Mouse (Mus musculus): Measurements from ENCODE around the gene Ncoa1. TPM values are rescaled to one million over a fixed set of nuclear protein-coding genes. Genes with fewer than 3 reads are reported as not detected.

Ncoa1 gene
- total and polyA plus RNA-seq, 3 experiments: 4.1 to 55.7 (median 12.6) TPM

DNA sequence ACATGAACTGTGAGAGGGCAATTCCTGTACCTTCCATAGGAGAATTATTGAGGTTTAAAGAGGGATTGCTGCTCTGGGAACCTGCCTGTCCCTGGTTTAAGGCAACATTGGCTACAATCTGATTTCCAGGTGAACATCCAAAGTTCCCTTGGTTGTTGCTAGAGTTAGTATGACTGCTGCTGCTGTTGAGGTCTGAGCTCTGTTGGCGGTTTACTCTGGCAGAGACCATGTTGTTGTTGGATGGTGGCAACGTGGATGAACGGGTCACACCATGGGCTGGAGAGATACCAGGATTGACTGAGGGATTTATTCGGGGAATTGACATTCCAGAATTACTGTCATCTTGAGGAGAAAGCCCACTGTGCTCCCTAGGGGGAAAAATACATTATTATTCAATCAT is 181.1 kb downstream of the Ncoa1 start:
- H3K9me3 ChIP-seq (replicated peaks): no peaks in the 10 kb centered on the region
- ATAC-seq (ENCODE audit: extremely low read depth, insufficient number of reproducible peaks, low FRiP score, poor library complexity, severe bottlenecking) (no peak), DNase-seq (ENCODE audit: low spot score) (no peak)
- TF ChIP-seq TAL1 (conservative IDR thresholded peaks at IDR 0.05; ENCODE audit: low read depth, low read length): no peak
- TF ChIP-seq GATA1 (IDR thresholded peaks at IDR 0.05; ENCODE audit: borderline replicate concordance, low read length): no peak
- no peak for TF ChIP-seq GATA2 (IDR thresholded peaks at IDR 0.05; ENCODE audit: borderline replicate concordance, low read depth, low read length)
- no peak for TF ChIP-seq POLR2AphosphoS5 (IDR thresholded peaks at IDR 0.05; ENCODE audit: insufficient replicate concordance, low read depth, low read length)
- no peak for TF ChIP-seq CTCF (IDR thresholded peaks at IDR 0.05; ENCODE audit: low read depth, low read length)
- no peaks in the 10 kb centered on the region for H3K27me3 ChIP-seq (ENCODE audit: insufficient read depth, low read length)
- H3K36me3 ChIP-seq (replicated peaks): peaks cover 13% of the 10 kb centered on the region
- no peak overlapping the region for H3K4me3 ChIP-seq (ENCODE audit: low read depth, low read length)
- H3K4me1 ChIP-seq (ENCODE audit: insufficient read depth, low read depth, low read length): no peaks in the 10 kb centered on the region

DNA sequence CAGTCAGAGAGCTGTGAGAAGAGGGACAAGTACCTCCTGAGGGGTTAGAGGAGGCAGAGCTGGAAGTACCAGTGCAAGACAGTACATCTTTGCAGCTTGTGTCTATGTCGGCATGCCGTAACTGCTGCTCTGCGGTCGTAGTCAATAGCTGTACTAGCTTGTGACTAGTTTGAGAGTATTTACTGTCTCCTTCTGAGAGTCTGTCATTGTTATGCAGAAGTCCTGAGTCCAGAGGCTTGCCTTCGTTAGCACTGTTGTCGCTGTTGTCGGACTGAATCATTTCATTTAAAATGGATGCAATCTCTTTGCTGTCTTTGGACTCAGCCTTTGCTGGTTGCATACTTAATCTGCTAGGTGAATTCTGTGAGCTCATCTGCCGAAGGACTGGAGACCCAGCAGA is 181.7 kb downstream of the Ncoa1 start:
- Histone ChIP-seq H3K4me3 (ENCODE audit: low read depth, low read length) (no peak overlapping the region), H3K9me3 (replicated peaks) (no peaks in the 10 kb centered on the region), H3K36me3 (replicated peaks) (peaks cover 18% of the 10 kb centered on the region), H3K4me1 (ENCODE audit: insufficient read depth, low read depth, low read length) (no peaks in the 10 kb centered on the region), H3K27me3 (ENCODE audit: insufficient read depth, low read length) (no peaks in the 10 kb centered on the region)
- no peak for TF ChIP-seq GATA2 (IDR thresholded peaks at IDR 0.05; ENCODE audit: borderline replicate concordance, low read depth, low read length)
- no peak for TF ChIP-seq POLR2AphosphoS5 (IDR thresholded peaks at IDR 0.05; ENCODE audit: insufficient replicate concordance, low read depth, low read length)
- no peak for TF ChIP-seq GATA1 (IDR thresholded peaks at IDR 0.05; ENCODE audit: borderline replicate concordance, low read length)
- TF ChIP-seq CTCF (IDR thresholded peaks at IDR 0.05; ENCODE audit: low read depth, low read length): no peak
- TF ChIP-seq TAL1 (conservative IDR thresholded peaks at IDR 0.05; ENCODE audit: low read depth, low read length): no peak
- ATAC-seq (ENCODE audit: extremely low read depth, insufficient number of reproducible peaks, low FRiP score, poor library complexity, severe bottlenecking): no peak
- no peak for DNase-seq (ENCODE audit: low spot score)

DNA sequence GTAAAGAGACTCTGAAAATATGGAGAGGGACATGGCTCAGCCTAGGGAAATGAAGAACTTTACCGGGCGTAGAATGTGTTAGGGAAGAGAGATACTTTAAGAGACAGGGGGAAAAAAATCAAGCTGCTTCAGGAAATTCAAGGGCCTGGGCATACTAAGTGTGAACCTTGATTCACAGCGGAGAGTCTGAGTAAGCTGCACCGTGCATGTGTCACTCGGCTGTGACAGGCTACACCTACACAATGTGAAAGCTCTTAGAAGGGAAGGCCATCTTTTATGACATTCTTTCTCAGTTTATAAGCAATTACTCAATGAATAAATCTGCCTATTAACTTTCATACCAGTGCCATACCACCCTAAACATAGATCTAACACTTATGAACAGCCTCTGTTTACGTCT is 183.2 kb downstream of the Ncoa1 start:
- no peaks in the 10 kb centered on the region for H3K4me1 ChIP-seq (ENCODE audit: insufficient read depth, low read depth, low read length)
- H3K27me3 ChIP-seq (ENCODE audit: insufficient read depth, low read length): no peaks in the 10 kb centered on the region
- peaks cover 25% of the 10 kb centered on the region for H3K36me3 ChIP-seq (replicated peaks)
- no peak overlapping the region for H3K4me3 ChIP-seq (ENCODE audit: low read depth, low read length)
- TF ChIP-seq GATA1 (IDR thresholded peaks at IDR 0.05; ENCODE audit: borderline replicate concordance, low read length): no peak
- ATAC-seq (ENCODE audit: extremely low read depth, insufficient number of reproducible peaks, low FRiP score, poor library complexity, severe bottlenecking) (no peak), DNase-seq (ENCODE audit: low spot score) (no peak)
- H3K9me3 ChIP-seq (replicated peaks): no peaks in the 10 kb centered on the region

DNA sequence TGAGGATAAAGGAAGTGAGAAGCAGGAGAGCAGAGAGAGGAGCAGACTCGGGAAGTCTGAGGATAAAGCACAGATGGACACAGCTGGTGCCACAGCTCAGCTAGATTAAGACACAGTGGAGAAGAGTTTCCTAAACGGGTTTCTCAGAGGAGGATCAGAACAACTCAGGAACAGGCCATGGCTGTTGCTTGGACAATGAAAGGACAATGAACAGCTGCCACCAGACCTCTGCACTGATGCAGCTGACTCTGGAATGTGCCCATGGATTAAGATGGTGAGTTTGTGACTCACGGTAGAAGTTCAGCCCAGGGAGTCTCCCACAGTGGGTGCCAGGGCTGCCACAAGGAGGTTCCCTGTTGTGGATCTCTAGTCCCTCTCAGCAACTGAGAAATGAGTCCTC is 191.8 kb downstream of the Ncoa1 start:
- TF ChIP-seq CTCF (IDR thresholded peaks at IDR 0.05; ENCODE audit: low read depth, low read length) (no peak), GATA1 (IDR thresholded peaks at IDR 0.05; ENCODE audit: borderline replicate concordance, low read length) (no peak), POLR2AphosphoS5 (IDR thresholded peaks at IDR 0.05; ENCODE audit: insufficient replicate concordance, low read depth, low read length) (no peak), TAL1 (conservative IDR thresholded peaks at IDR 0.05; ENCODE audit: low read depth, low read length) (no peak), GATA2 (IDR thresholded peaks at IDR 0.05; ENCODE audit: borderline replicate concordance, low read depth, low read length) (no peak)
- H3K9me3 ChIP-seq (replicated peaks): no peaks in the 10 kb centered on the region
- no peak for ATAC-seq (ENCODE audit: extremely low read depth, insufficient number of reproducible peaks, low FRiP score, poor library complexity, severe bottlenecking)
- H3K36me3 ChIP-seq (replicated peaks): peaks cover 7% of the 10 kb centered on the region
- no peaks in the 10 kb centered on the region for H3K27me3 ChIP-seq (ENCODE audit: insufficient read depth, low read length)
- no peak for DNase-seq (ENCODE audit: low spot score)
- H3K4me1 ChIP-seq (ENCODE audit: insufficient read depth, low read depth, low read length): no peaks in the 10 kb centered on the region
- H3K4me3 ChIP-seq (ENCODE audit: low read depth, low read length): no peak overlapping the region

DNA sequence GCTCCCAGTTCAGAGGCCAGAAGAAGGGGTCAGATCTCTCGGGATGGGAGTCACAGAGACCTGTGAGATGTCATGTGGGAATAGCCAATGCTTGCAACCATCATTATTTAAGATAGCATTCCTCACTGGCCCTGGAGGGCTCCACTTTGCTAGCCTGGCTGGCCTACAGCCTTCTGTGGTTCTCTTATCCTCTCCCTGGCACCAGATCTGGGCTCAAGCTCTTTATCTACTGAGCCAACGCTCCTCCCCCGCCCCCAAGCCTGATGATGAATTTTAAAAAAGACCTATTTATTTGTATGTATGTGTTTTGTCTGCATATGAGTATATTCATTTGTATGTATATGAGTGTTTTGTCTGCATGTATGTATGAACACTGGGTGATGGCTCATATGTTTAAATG is 197.1 kb downstream of the Ncoa1 start:
- Histone ChIP-seq H3K9me3 (replicated peaks) (no peaks in the 10 kb centered on the region), H3K4me1 (ENCODE audit: insufficient read depth, low read depth, low read length) (0 out of 2 replicates have a peak, but pooled peaks cover 2% of the 10 kb centered on the region), H3K36me3 (replicated peaks) (peaks cover 9% of the 10 kb centered on the region), H3K4me3 (ENCODE audit: low read depth, low read length) (no peak overlapping the region), H3K27me3 (ENCODE audit: insufficient read depth, low read length) (no peaks in the 10 kb centered on the region)
- no peak for ATAC-seq (ENCODE audit: extremely low read depth, insufficient number of reproducible peaks, low FRiP score, poor library complexity, severe bottlenecking)
- DNase-seq (ENCODE audit: low spot score): no peak
- TF ChIP-seq TAL1 (conservative IDR thresholded peaks at IDR 0.05; ENCODE audit: low read depth, low read length) (no peak), GATA2 (IDR thresholded peaks at IDR 0.05; ENCODE audit: borderline replicate concordance, low read depth, low read length) (no peak), POLR2AphosphoS5 (IDR thresholded peaks at IDR 0.05; ENCODE audit: insufficient replicate concordance, low read depth, low read length) (no peak), GATA1 (IDR thresholded peaks at IDR 0.05; ENCODE audit: borderline replicate concordance, low read length) (no peak), CTCF (IDR thresholded peaks at IDR 0.05; ENCODE audit: low read depth, low read length) (no peak)

DNA sequence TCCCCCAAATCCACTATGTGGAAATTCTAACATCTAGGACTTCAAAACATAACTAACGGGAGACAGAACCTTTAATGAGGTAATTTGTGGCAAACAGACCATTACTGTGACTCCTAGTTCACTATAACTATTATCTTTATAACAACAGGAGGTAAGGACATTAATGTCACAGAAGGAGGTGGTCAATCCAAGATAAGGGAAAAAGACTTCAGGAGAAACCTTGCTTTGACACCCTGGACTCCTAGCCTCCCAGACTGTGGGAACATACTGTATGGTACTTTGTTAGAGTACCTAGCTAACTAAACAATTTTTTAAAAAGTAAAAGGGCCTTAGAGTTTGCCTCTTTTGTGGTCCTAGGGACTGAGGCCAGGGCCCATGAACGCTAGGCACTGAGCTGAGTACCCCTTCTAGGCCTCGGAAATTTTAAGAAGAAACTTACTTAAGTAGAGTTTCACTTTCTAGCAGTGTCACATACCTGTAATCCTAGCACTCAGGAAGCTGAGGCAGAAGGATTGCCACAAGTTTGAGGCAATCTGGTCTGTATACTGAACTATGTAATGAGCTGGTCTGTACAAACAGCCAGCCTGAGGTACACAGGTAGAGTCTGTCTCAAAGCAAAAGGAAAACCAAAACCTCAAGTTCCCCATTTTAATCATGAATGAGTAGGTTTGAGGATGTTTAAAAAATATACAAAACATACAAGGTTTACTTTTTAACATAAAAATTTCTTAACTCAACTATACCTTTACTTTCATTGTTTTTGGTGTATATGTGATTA is 197.8 kb downstream of the Ncoa1 start:
- Histone ChIP-seq H3K36me3 (replicated peaks) (peaks cover 15% of the 10 kb centered on the region), H3K27me3 (ENCODE audit: insufficient read depth, low read length) (no peaks in the 10 kb centered on the region), H3K9me3 (replicated peaks) (no peaks in the 10 kb centered on the region), H3K4me1 (ENCODE audit: insufficient read depth, low read depth, low read length) (0 out of 2 replicates have a peak, but pooled peaks cover 2% of the 10 kb centered on the region), H3K4me3 (ENCODE audit: low read depth, low read length) (no peak overlapping the region)
- TF ChIP-seq TAL1 (conservative IDR thresholded peaks at IDR 0.05; ENCODE audit: low read depth, low read length): no peak
- TF ChIP-seq GATA2 (IDR thresholded peaks at IDR 0.05; ENCODE audit: borderline replicate concordance, low read depth, low read length): no peak
- no peak for TF ChIP-seq CTCF (IDR thresholded peaks at IDR 0.05; ENCODE audit: low read depth, low read length)
- TF ChIP-seq POLR2AphosphoS5 (IDR thresholded peaks at IDR 0.05; ENCODE audit: insufficient replicate concordance, low read depth, low read length): no peak
- TF ChIP-seq GATA1 (IDR thresholded peaks at IDR 0.05; ENCODE audit: borderline replicate concordance, low read length): no peak
- DNase-seq (ENCODE audit: low spot score): no peak
- no peak for ATAC-seq (ENCODE audit: extremely low read depth, insufficient number of reproducible peaks, low FRiP score, poor library complexity, severe bottlenecking)

Measured in G1E (cell line).